Mouse (Mus musculus) retina, embryonic 14.5 days (tissue): ENCODE results near the gene Dennd1a.

Source experiments
- DNase-seq: peaks from one replicate; pipeline ENCODE4 v3.0.0-alpha.2; 2015; ENCODE audit warnings: low spot score

Dennd1a gene

GRCm38 (mm10) chr2:38164326-38165035, 122.7 kb downstream of the Dennd1a start:
- peak; percentile 58 for DNase-seq

GRCm38 (mm10) chr2:38162486-38162885, 124.7 kb downstream of the Dennd1a start:
- peak; percentile 84 for DNase-seq

GRCm38 (mm10) chr2:38161484-38161883, 125.7 kb downstream of the Dennd1a start:
- no peak for DNase-seq

GRCm38 (mm10) chr2:38159736-38160135, 127.5 kb downstream of the Dennd1a start:
- peak; percentile 46 for DNase-seq

- DNase-seq, result no peak
Observed at GRCm38 (mm10) chr2:38157002-38157401, 130.2 kb downstream of the Dennd1a start.

- no peak for DNase-seq
Observed at GRCm38 (mm10) chr2:38156001-38156400, 131.2 kb downstream of the Dennd1a start.

- no peak for DNase-seq
Observed at GRCm38 (mm10) chr2:38144831-38145230, 142.4 kb downstream of the Dennd1a start.

- DNase-seq, result peak; percentile 50
Observed at GRCm38 (mm10) chr2:38144067-38144779, 143.0 kb downstream of the Dennd1a start.

GRCm38 (mm10) chr2:38142905-38143304, 144.3 kb downstream of the Dennd1a start:
- no peak for DNase-seq

- DNase-seq, result no peak
Observed at GRCm38 (mm10) chr2:38142210-38142609, 145.0 kb downstream of the Dennd1a start.

GRCm38 (mm10) chr2:38139536-38139935, 147.7 kb downstream of the Dennd1a start:
- DNase-seq, result no peak

GRCm38 (mm10) chr2:38137086-38137485, 150.1 kb downstream of the Dennd1a start:
- DNase-seq, result peak; percentile 75

- peak; percentile 43 for DNase-seq
Observed at GRCm38 (mm10) chr2:38135427-38135826, 151.8 kb downstream of the Dennd1a start.

GRCm38 (mm10) chr2:38133036-38133825, 154.0 kb downstream of the Dennd1a start:
- DNase-seq, result no peak

GRCm38 (mm10) chr2:38132233-38132822, 154.9 kb downstream of the Dennd1a start:
- DNase-seq, result no peak

- no peak for DNase-seq
Observed at GRCm38 (mm10) chr2:38131538-38131937, 155.7 kb downstream of the Dennd1a start.

GRCm38 (mm10) chr2:38129961-38130802, 157.0 kb downstream of the Dennd1a start:
- no peak for DNase-seq

GRCm38 (mm10) chr2:38126383-38126732, 160.8 kb downstream of the Dennd1a start:
- no peak for DNase-seq

GRCm38 (mm10) chr2:38125671-38126382, 161.4 kb downstream of the Dennd1a start:
- no peak for DNase-seq

GRCm38 (mm10) chr2:38124727-38125126, 162.5 kb downstream of the Dennd1a start:
- no peak for DNase-seq

GRCm38 (mm10) chr2:38115000-38115399, 172.2 kb downstream of the Dennd1a start:
- DNase-seq, result no peak
